Comparison of ENCODE assay signal across 9 mouse cellular contexts in genomic region chr4:62999321-62999720, GRCm38 (mm10). TPM values are rescaled to one million over a fixed set of nuclear protein-coding genes. Genes with fewer than 3 reads are reported as not detected.
DNase-seq lines count a peak whose midpoint lies in the region; ATAC-seq and TF ChIP-seq lines count a peak whose summit lies in the region.
"Had no signal": no experiment of that assay in that cellular context is flagged by ENCODE, and none has a peak within 500 bp of the region (broad histone marks: within the 10 kb centered on the region; RNA-seq: fewer than 3 reads in every experiment).

No protein-coding gene starts in this region.

- no peak overlapping the region for H3K4me3 ChIP-seq in heart, embryonic 11.5 days (ENCODE audit: low read depth, low read length)
- no peak overlapping the region for H3K4me3 ChIP-seq in lung, postnatal 0 days (ENCODE audit: low read depth, low read length)
- no peak overlapping the region for H3K4me3 ChIP-seq in lung, adult 2 months (replicated peaks; ENCODE audit: extremely low read depth, low read depth, low read length)
- no peak overlapping the region for H3K4me3 ChIP-seq in hindbrain, postnatal 0 days (ENCODE audit: low read length)
- H3K4me3 ChIP-seq in neural tube, embryonic 13.5 days: no peak overlapping the region
- H3K4me3 ChIP-seq: layer of hippocampus, adult 2 months had no signal

- TF ChIP-seq POLR2A in lung, adult 2 months (IDR thresholded peaks at IDR 0.05; ENCODE audit: borderline replicate concordance, extremely low read depth, low read depth, low read length): no peak

- ATAC-seq in heart, embryonic 11.5 days (replicated peaks; ENCODE audit: insufficient number of reproducible peaks, low FRiP score, low TSS enrichment): 0 out of 2 replicates have a peak, but pooled peaks have one; percentile 5
- peak; percentile 45 for ATAC-seq in lung, postnatal 0 days
- peak; percentile 18; the same call in 1 of the 2 replicates for ATAC-seq in hindbrain, postnatal 0 days
- ATAC-seq in neural tube, embryonic 13.5 days (ENCODE audit: low read depth): peak; percentile 9; the same call in 1 of the 2 replicates

- H3K4me1 ChIP-seq in heart, embryonic 11.5 days (ENCODE audit: control insufficient read depth, insufficient read depth, low read length): peaks cover 40% of the 10 kb centered on the region
- H3K4me1 ChIP-seq in lung, postnatal 0 days (ENCODE audit: insufficient read depth, low read depth, low read length): peaks cover 13% of the 10 kb centered on the region; the same call in 1 of the 2 replicates
- no peaks in the 10 kb centered on the region; the same call in 1 of the 2 replicates for H3K4me1 ChIP-seq in lung, adult 2 months (ENCODE audit: control insufficient read depth, insufficient read depth, low read length)
- peaks cover 8% of the 10 kb centered on the region; the same call in 1 of the 2 replicates for H3K4me1 ChIP-seq in hindbrain, postnatal 0 days (ENCODE audit: insufficient read depth, low read length)
- H3K4me1 ChIP-seq in neural tube, embryonic 13.5 days (replicated peaks): peaks cover 36% of the 10 kb centered on the region

- no peaks in the 10 kb centered on the region for H3K36me3 ChIP-seq in heart, embryonic 11.5 days (ENCODE audit: control insufficient read depth, insufficient read depth, low read length)
- no peaks in the 10 kb centered on the region for H3K36me3 ChIP-seq in lung, postnatal 0 days (ENCODE audit: insufficient read depth, low read length)
- no peaks in the 10 kb centered on the region for H3K36me3 ChIP-seq in hindbrain, postnatal 0 days (ENCODE audit: insufficient read depth, low read length)
- H3K36me3 ChIP-seq in neural tube, embryonic 13.5 days: peaks cover 6% of the 10 kb centered on the region; the same call in 1 of the 2 replicates

- H3K4me2 ChIP-seq in heart, embryonic 11.5 days: peak overlapping the region; percentile 49
- no peak overlapping the region for H3K4me2 ChIP-seq in lung, postnatal 0 days (replicated peaks; ENCODE audit: low read depth, low read length)
- no peak overlapping the region for H3K4me2 ChIP-seq in hindbrain, postnatal 0 days (ENCODE audit: low read depth, low read length)
- no peak overlapping the region for H3K4me2 ChIP-seq in neural tube, embryonic 13.5 days

- intact Hi-C loops in heart, postnatal 14 days (cut with DNase I): no loop called here

- TF ChIP-seq CTCF in lung, postnatal 0 days (IDR thresholded peaks at IDR 0.05): no peak
- TF ChIP-seq CTCF in lung, adult 2 months (IDR thresholded peaks at IDR 0.05; ENCODE audit: insufficient read depth, low read length): no peak
- no peak for TF ChIP-seq CTCF in hindbrain, postnatal 0 days (IDR thresholded peaks at IDR 0.05; ENCODE audit: low read depth)

- H3K27me3 ChIP-seq in heart, embryonic 11.5 days (ENCODE audit: control insufficient read depth, insufficient read depth, low read length): no peaks in the 10 kb centered on the region
- no peaks in the 10 kb centered on the region for H3K27me3 ChIP-seq in lung, postnatal 0 days (replicated peaks; ENCODE audit: insufficient read depth, low read length)
- H3K27me3 ChIP-seq in hindbrain, postnatal 0 days (ENCODE audit: insufficient read depth, low read length): no peaks in the 10 kb centered on the region
- H3K27me3 ChIP-seq in neural tube, embryonic 13.5 days: no peaks in the 10 kb centered on the region

- peak overlapping the region; percentile 95 for H3K27ac ChIP-seq in heart, embryonic 11.5 days (ENCODE audit: low read depth, low read length)
- H3K27ac ChIP-seq in lung, postnatal 0 days (ENCODE audit: low read length): peak overlapping the region; percentile 57; the same call in 1 of the 2 replicates
- 0 out of 2 replicates have a peak overlapping the region, but pooled peaks have one; percentile 37 for H3K27ac ChIP-seq in hindbrain, postnatal 0 days
- peak overlapping the region; percentile 55 for H3K27ac ChIP-seq in neural tube, embryonic 13.5 days (replicated peaks)
- H3K27ac ChIP-seq: layer of hippocampus, adult 2 months had no signal

- no peak overlapping the region for H3K9ac ChIP-seq in heart, embryonic 11.5 days (ENCODE audit: low read depth, low read length)
- no peak overlapping the region for H3K9ac ChIP-seq in lung, postnatal 0 days (replicated peaks; ENCODE audit: low read depth)
- H3K9ac ChIP-seq in hindbrain, postnatal 0 days (replicated peaks; ENCODE audit: low read length): no peak overlapping the region
- no peak overlapping the region for H3K9ac ChIP-seq in neural tube, embryonic 13.5 days

- 69% methylated on average over 4 of the region's 4 CpGs for WGBS in heart, embryonic 11.5 days (ENCODE audit: insufficient replicate concordance)
- WGBS in lung, postnatal 0 days: 42% methylated on average over 4 of the region's 4 CpGs
- WGBS in lung, adult 2 months: 77% methylated on average over 4 of the region's 4 CpGs
- WGBS in hindbrain, postnatal 0 days: 82% methylated on average over 4 of the region's 4 CpGs
- 78% methylated on average over 4 of the region's 4 CpGs for WGBS in neural tube, embryonic 13.5 days

- no peak for DNase-seq in heart, postnatal 14 days
- DNase-seq in lung, postnatal 0 days (ENCODE audit: low spot score): peak; percentile 26
- no peak for DNase-seq in lung, adult 2 months
- DNase-seq in hindbrain, postnatal 0 days (ENCODE audit: low spot score): no peak
- no peak for DNase-seq in ovary, adult 18-20 months (ENCODE audit: low spot score)
- DNase-seq in ovary, postnatal 10 days (ENCODE audit: low spot score): no peak

- no peak for TF ChIP-seq EP300 in lung, postnatal 0 days (IDR thresholded peaks at IDR 0.05)

- H3K9me3 ChIP-seq in heart, embryonic 11.5 days (replicated peaks; ENCODE audit: control insufficient read depth, low read length): no peaks in the 10 kb centered on the region
- no peaks in the 10 kb centered on the region for H3K9me3 ChIP-seq in lung, postnatal 0 days (ENCODE audit: low read length)
- no peaks in the 10 kb centered on the region for H3K9me3 ChIP-seq in hindbrain, postnatal 0 days (ENCODE audit: low read length)
- no peaks in the 10 kb centered on the region for H3K9me3 ChIP-seq in neural tube, embryonic 13.5 days

RNA-seq across cellular contexts. Expression of gene Zfp618, which starts 33.9 kb away (rescaled TPM):
- 11.6 and 12.3 TPM in 2 replicates for polyA plus RNA-seq in heart, embryonic 11.5 days (2014; fragmentation: Nextera tagmentation; extraction: Ambion mirVana)
- 1 to 10 TPM; 1.6 to 1.8 TPM for total RNA-seq in heart, postnatal 14 days (2021)
- 7.2 and 7.9 TPM in 2 replicates for polyA plus RNA-seq in lung, postnatal 0 days (2015; fragmentation: Nextera tagmentation; extraction: Ambion mirVana)
- polyA plus RNA-seq in lung, adult 2 months (2012; rRNA removed): 1.5 and 1.6 TPM in 2 replicates
- 23.0 and 26.8 TPM in 2 replicates for total RNA-seq in hindbrain, postnatal 0 days (2014; rRNA removed)
- polyA plus RNA-seq in hindbrain, postnatal 0 days (2015; fragmentation: Nextera tagmentation; extraction: Ambion mirVana): 15.9 and 16.2 TPM in 2 replicates
- polyA plus RNA-seq in neural tube, embryonic 13.5 days (2015; fragmentation: Nextera tagmentation; extraction: Ambion mirVana): 40.8 and 40.9 TPM in 2 replicates

Comparison
In these comparisons a context has a peak if more than half of its experiments do, and no peak if none do; other contexts are left out.
1. H3K27ac ChIP-seq: peak in every context shown above with its lines; median percentile 95 in heart, embryonic 11.5 days; 57 in lung, postnatal 0 days; 55 in neural tube, embryonic 13.5 days; 37 in hindbrain, postnatal 0 days.